Mouse (Mus musculus) heart, postnatal 0 days (tissue): ENCODE results near the gene Thrap3. TPM values are rescaled to one million over a fixed set of nuclear protein-coding genes. Genes with fewer than 3 reads are reported as not detected.

Experiments
- ATAC-seq: fragments of 200-750 bp; cut with Nextera tagmentation; 2 replicates; pipeline ENCODE4 v1.8.0; 2017; ENCODE audit warnings: low read depth, moderate number of reproducible peaks, moderate library complexity; ENCODE audit not compliant: insufficient read depth
- DNase-seq: peaks from one replicate; pipeline ENCODE4 v3.0.0-alpha.2; 2016; ENCODE audit warnings: low spot score
- H3K27ac ChIP-seq: fragments of 300-500 bp; sonication (generic); 2 replicates; pipeline ENCODE4 v1.5.1; 2014; ENCODE audit warnings: low read depth, mild to moderate bottlenecking
- H3K27me3 ChIP-seq: fragments of 300-500 bp; sonication (generic); 2 replicates; pipeline ENCODE4 v1.6.1; 2014; ENCODE audit warnings: low read length, mixed read lengths; ENCODE audit not compliant: control insufficient read depth, insufficient read depth
- H3K36me3 ChIP-seq: fragments of 300-500 bp; sonication (generic); replicated peaks from 2 replicates; pipeline ENCODE4 v1.6.1; 2014; ENCODE audit warnings: low read length, mixed read lengths; ENCODE audit not compliant: control insufficient read depth, insufficient read depth
- H3K4me1 ChIP-seq: fragments of 300-500 bp; sonication (generic); 2 replicates; pipeline ENCODE4 v1.6.1; 2014; ENCODE audit warnings: antibody characterized with exemption; ENCODE audit not compliant: control insufficient read depth, insufficient read depth
- H3K4me2 ChIP-seq: fragments of 300-500 bp; sonication (generic); 2 replicates; pipeline ENCODE4 v1.6.1; 2014; ENCODE audit warnings: low read depth, mild to moderate bottlenecking, low read length, moderate library complexity
- H3K4me3 ChIP-seq: fragments of 300-500 bp; sonication (generic); 2 replicates; pipeline ENCODE4 v1.5.1; 2014; ENCODE audit warnings: low read depth, low read length
- H3K9ac ChIP-seq: fragments of 300-500 bp; sonication (generic); replicated peaks from 2 replicates; pipeline ENCODE4 v1.6.1; 2014; ENCODE audit warnings: low read depth, low read length, mixed read lengths
- H3K9me3 ChIP-seq: fragments of 300-500 bp; sonication (generic); replicated peaks from 2 replicates; pipeline ENCODE4 v1.6.1; 2016; ENCODE audit warnings: low read length; ENCODE audit not compliant: control insufficient read depth
- CTCF ChIP-seq: IDR thresholded peaks from 2 replicates; pipeline ENCODE4 v1.5.1; 2016; ENCODE audit warnings: antibody characterized with exemption, control low read depth, low read depth
- EP300 ChIP-seq: IDR thresholded peaks from 2 replicates; pipeline ENCODE4 v1.6.1; 2016; ENCODE audit warnings: antibody characterized with exemption, low read depth
- whole genome bisulfite sequencing: fragments of 180-500 bp; shearing (Covaris S2); extraction: QIAGEN DNeasy Blood & Tissue Kit; methylation state at CpG from one replicate; pipeline ENCODE4 v1.1.7; 2014; 5-methylcytosine and 5-hydroxymethylcytosine counted together
- polyA plus RNA-seq: library from polyadenylated mRNA; unstranded; fragments of >200 nt; fragmentation: Nextera tagmentation; extraction: Ambion mirVana; gene quantifications from 2 replicates; pipeline ENCODE4 v1.2.1, GENCODE M21; 2015
- total RNA-seq: library from RNA; depleted of rRNA; stranded (reverse); fragments of >200 nt; gene quantifications from 2 replicates; pipeline ENCODE4 v1.2.3, GENCODE M21; 2014; ENCODE audit warnings: low replicate concordance

Thrap3 gene
- total and polyA plus RNA-seq, 2 experiments from 2014 or later: 96.7 to 121 TPM

DNA sequence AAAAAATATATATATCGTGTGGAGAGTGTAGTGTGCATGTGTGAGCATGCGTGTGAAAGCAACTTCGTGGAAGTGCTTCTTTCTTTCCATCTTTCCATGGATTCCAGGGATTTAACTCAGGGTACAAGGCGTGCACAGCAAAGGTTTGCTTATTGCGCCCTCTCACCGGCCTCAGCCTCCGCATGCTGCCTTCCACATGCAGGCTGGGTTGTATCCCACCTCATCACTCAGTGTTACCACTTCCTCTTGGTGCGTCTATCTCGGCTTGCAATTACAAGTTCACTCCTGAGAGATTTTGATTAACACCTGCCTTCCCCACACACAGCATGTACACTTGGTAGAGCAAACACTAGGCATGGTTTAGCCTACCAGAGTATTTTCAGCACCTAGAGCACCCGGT lies 32.6 kb upstream of the Thrap3 start:
- 87% methylated on average over 10 of the region's 10 CpGs for WGBS
- ATAC-seq (no peak), DNase-seq (no peak)
- no peak for TF ChIP-seq EP300
- no peak for TF ChIP-seq CTCF
- Histone ChIP-seq H3K27ac (no peak overlapping the region), H3K27me3 (no peaks in the 10 kb centered on the region), H3K4me1 (peaks cover 19% of the 10 kb centered on the region), H3K36me3 (peaks cover 86% of the 10 kb centered on the region), H3K4me3 (no peak overlapping the region), H3K4me2 (no peak overlapping the region), H3K9me3 (no peaks in the 10 kb centered on the region), H3K9ac (no peak overlapping the region)

DNA sequence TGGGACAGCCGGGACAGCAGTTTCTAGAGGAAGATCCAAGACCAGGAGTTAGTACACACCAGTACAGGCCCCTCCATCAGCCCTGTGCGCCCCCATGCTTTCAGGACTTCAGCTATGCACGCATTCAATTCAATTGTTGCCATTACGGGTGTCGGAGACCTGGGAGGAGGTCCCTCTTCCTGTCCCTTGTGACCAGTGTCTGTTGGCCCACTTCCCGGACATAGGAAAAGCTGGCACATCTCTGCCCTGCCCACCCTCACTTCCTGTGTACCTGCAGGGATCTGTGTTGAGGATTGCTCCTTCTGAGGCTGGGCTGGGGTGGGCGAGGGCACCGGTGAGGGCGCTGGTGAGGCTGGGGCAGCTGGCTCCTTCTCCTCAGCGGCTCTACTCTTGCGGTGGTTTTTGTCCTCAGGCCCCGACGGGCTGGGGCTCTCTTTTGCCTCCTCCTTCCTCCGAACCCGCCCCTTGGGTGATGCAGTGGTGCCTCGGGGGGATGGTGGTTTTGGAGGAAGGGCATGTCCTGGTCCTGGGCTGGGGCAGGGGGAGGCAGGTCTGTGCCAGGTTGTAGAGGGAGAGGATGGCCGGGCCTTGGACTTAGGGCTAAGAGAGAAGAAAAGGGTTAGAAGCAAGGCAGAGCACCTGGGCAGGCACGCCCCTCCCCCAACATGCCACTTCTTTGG lies 32.1 kb upstream of the Thrap3 start:
- Histone ChIP-seq H3K4me2 (no peak overlapping the region), H3K27ac (no peak overlapping the region), H3K9me3 (no peaks in the 10 kb centered on the region), H3K9ac (no peak overlapping the region), H3K4me3 (no peak overlapping the region), H3K36me3 (peaks cover 81% of the 10 kb centered on the region), H3K27me3 (no peaks in the 10 kb centered on the region), H3K4me1 (peaks cover 19% of the 10 kb centered on the region)
- TF ChIP-seq CTCF (no peak), EP300 (no peak)
- WGBS: 76% methylated on average over 18 of the region's 18 CpGs
- DNase-seq: no peak
- ATAC-seq: no peak

DNA sequence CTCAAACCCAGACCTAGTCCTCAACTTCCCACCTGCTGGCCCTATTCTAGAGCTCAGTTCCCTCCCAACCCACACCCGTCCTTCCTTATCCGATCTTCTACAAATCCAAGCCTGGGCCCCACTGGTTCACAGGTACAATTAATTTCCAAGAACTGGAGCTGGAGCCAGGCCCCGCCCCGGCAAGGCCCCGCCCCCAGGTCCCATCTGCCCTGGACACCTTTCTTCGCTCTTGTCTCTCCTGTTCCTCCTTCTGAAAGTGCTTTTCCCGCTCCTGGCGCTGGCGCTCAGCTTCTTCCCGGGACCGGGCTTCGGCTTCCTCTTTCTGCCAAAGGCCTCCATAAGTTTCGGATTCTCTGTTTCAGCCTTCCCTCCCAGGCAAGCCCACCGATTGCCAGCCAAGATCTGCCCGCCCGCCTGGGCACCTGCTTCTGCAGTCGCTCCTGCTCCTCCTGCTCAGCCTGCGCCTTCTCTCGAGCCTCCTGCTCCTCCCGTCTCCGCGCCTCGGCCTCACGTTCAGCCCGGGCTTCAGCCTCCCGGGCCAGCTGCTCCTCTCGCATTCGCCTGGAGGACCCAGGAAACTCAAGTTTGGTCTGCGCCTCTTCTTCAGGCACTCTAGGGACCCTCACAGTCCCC lies 31.2 kb upstream of the Thrap3 start:
- Histone ChIP-seq H3K27ac (no peak overlapping the region), H3K36me3 (peaks cover 72% of the 10 kb centered on the region), H3K9me3 (no peaks in the 10 kb centered on the region), H3K4me1 (peaks cover 18% of the 10 kb centered on the region), H3K9ac (no peak overlapping the region), H3K27me3 (no peaks in the 10 kb centered on the region), H3K4me3 (no peak overlapping the region), H3K4me2 (no peak overlapping the region)
- no peak for TF ChIP-seq CTCF
- TF ChIP-seq EP300: no peak
- DNase-seq: no peak
- no peak for ATAC-seq
- WGBS: 93% methylated on average over 29 of the region's 29 CpGs

DNA sequence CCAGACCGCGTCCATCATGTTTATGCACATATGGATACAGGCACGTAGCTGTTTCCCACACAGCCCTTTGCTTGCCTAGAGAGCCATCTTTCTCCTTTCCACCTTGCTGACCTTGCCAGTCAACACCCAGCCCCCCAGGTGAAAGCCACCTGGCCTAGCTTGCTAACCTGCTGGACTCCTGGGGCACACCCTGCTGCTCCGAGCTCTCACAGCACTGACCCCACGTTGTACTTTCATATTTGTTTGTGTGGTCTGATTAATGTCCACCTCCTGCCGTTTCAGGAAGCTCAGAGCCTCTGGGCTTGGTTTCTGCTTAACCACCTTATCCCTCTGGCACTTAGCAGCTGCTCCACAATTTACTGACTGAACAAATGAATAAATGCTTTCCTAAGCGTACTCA lies 27.3 kb upstream of the Thrap3 start:
- Histone ChIP-seq H3K9ac (no peak overlapping the region), H3K36me3 (peaks cover 46% of the 10 kb centered on the region), H3K9me3 (no peaks in the 10 kb centered on the region), H3K27me3 (no peaks in the 10 kb centered on the region), H3K4me1 (no peaks in the 10 kb centered on the region), H3K4me3 (no peak overlapping the region), H3K4me2 (no peak overlapping the region), H3K27ac (no peak overlapping the region)
- WGBS: 70% methylated on average over 7 of the region's 7 CpGs
- ATAC-seq: no peak
- no peak for DNase-seq
- TF ChIP-seq CTCF (no peak), EP300 (no peak)

DNA sequence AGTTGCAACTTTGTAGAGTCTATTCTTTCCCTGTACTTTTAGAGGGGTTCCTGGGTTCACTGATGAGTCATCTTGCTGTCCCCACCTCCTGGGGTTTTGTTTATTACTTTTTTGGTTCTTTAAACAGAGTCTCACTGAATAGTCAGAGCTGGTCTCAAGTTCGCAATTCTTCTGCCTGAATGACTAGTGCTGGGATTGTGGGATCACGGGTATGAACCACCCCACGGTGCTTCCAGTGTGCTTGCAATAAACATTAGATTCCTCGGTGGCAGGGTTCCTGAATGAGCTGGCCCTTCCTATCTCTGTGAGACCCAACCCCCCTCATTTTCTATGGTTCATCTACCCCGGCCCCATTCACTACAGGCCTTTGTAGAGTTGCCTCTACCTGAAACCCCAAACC lies 25.6 kb upstream of the Thrap3 start:
- no peaks in the 10 kb centered on the region for H3K27me3 ChIP-seq
- DNase-seq: no peak
- no peak overlapping the region for H3K4me3 ChIP-seq
- H3K9me3 ChIP-seq: no peaks in the 10 kb centered on the region
- no peak overlapping the region for H3K4me2 ChIP-seq
- TF ChIP-seq EP300 (no peak), CTCF (no peak)
- H3K9ac ChIP-seq: no peak overlapping the region
- H3K36me3 ChIP-seq: peaks cover 29% of the 10 kb centered on the region
- 31% methylated on average over 5 of the region's 5 CpGs for WGBS
- H3K27ac ChIP-seq: no peak overlapping the region
- no peak for ATAC-seq
- H3K4me1 ChIP-seq: no peaks in the 10 kb centered on the region
